Mouse (Mus musculus) liver, postnatal 0 days (tissue): ENCODE results near the gene Ptprj.

ENCODE experiments used
- CTCF ChIP-seq: sonication (generic); IDR thresholded peaks from 2 replicates; pipeline ENCODE4 v1.5.1; 2016; ENCODE audit warnings: antibody characterized with exemption, low read depth
- EP300 ChIP-seq: IDR thresholded peaks from 2 replicates; pipeline ENCODE4 v1.6.1; 2016; ENCODE audit warnings: antibody characterized with exemption, low read depth, mild to moderate bottlenecking

DNA sequence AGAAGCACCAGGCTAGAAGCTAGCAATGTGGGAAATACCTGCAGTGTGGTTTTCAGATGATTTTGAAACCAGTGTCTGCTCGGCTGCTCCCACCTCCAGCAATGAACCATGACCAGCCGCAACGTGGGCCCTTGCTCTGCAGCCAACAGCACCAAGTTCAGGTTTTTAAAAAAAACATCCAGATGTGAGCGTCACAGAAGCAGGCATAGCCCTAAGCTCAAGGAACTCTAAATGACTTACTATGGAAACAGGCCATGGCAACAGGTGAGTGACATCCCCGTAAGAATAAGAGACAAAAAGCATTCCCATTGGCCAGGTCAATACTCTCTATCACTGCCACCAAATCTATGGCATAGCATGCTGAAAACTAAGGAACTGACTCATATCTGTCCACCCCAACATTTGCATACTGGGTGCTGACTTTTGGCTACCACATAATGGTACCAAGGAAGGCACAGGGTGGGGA is 33.3 kb downstream of the Ptprj start:
- TF ChIP-seq EP300 (no peak), CTCF (no peak)
